Mouse (Mus musculus): ENCODE measurements around the gene Asic2.

DNA sequence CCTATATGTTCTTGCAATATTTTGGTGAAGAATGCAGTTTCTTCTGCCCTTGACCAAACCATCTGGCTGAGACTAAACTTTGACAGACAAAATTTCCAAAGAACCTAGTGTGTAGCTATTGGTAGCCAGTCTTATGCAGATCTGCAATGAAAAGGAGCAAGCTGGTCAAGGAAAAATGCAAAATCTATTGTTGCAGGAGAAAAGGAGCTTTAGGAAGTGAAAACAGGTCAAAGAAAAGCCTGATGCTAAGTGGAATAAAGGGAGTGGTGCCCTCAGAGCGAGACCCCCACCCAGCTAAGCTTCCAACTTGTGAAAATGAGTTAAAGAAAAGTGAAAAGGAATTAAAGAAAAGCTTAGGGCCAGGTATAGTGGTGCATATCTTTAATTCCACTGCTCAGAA lies 135.9 kb downstream of the Asic2 start:
- TF ChIP-seq CTCF (IDR thresholded peaks at IDR 0.05; ENCODE audit: borderline replicate concordance, insufficient read depth, low read depth, low read length) (no peak), POLR2A (IDR thresholded peaks at IDR 0.05; ENCODE audit: borderline replicate concordance, insufficient read depth, low read length) (no peak)
